Mouse (Mus musculus) activated CD4-positive, CD25-positive, alpha-beta regulatory T cell, adult 4 months (primary cell): ENCODE measurements around the gene Actl7a. TPM values are rescaled to one million over a fixed set of nuclear protein-coding genes. Genes with fewer than 3 reads are reported as not detected.

ENCODE experiments used
- ATAC-seq: one replicate; pipeline ENCODE4 v1.8.0; 2017
- polyA plus RNA-seq, 2 experiments: library from polyadenylated mRNA; unstranded; fragments of 100-300 nt; shearing (Covaris generic); gene quantifications; one replicate each; pipeline ENCODE4 v1.2.1; 2017

Actl7a gene
- polyA plus RNA-seq, 2 experiments from 2014 or later: not detected

DNA sequence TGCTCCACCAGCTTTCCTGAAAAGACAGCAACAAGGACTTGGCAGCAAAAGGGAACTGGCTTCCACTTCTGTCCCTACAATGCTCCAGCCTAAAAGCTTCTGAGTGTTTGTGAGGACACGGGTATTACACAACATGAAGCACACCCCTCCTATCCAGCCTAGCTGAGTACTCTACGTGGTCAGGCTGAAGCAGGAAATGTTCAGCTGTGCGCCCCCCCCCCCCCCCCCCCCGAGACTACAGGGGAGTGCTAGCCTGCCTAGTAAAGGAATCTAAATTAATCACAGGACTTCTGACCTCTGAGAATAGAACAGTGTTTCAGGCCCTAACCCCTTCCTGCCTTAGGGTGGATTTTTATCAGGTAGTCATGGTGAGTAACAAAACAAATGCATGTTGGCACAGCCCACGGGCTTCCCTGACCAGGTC, 24.7 kb downstream of the Actl7a start:
- no peak for ATAC-seq

DNA sequence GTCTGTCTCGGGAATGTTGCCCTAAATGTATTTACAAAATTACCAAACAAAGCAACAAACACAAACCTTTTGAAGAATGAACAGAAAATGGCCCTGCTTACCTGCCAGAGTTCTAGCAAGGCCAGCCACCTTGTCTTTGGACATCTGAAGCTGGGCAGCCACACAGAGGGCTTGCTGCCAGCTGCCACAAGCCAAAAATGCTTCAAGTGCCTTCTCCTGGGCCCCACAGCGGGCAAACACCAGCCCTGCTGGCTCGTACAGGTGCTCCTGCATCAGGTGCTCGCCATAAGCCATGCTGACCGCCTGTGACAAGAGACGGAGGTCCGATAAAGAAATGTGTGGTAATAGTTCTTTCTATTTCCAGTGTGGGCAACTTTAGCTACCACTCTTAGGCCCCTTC, 25.7 kb downstream of the Actl7a start:
- ATAC-seq: no peak

- no peak for ATAC-seq
Observed at GRCm38 (mm10) chr4:56771065-56771464, 27.9 kb downstream of the Actl7a start.

- ATAC-seq: no peak
Observed at GRCm38 (mm10) chr4:56791373-56791772, 48.2 kb downstream of the Actl7a start.

Other genes starting within 250 kb of the Actl7a start
- not detected for gene Gm26657, start 3.3 kb upstream of the Actl7a start, polyA plus RNA-seq
- not detected for gene Actl7b, start 2.0 kb upstream of the Actl7a start, polyA plus RNA-seq
- gene Elp1, start 58.9 kb downstream of the Actl7a start, polyA plus RNA-seq: 10 to 100 TPM; 19.3 to 20.3 TPM
- 10 to 100 TPM; 13.3 to 18.0 TPM for gene Fam206a, start 58.9 kb downstream of the Actl7a start, polyA plus RNA-seq
- 1 to 10 TPM; 2.0 to 2.2 TPM for gene Ctnnal1, start 121.8 kb downstream of the Actl7a start, polyA plus RNA-seq
- gene Tmem245, start 204.0 kb downstream of the Actl7a start, polyA plus RNA-seq: 1 to 10 TPM; 5.1 to 5.7 TPM
- under 1 TPM in 1 of 2 experiments, not detected in 1; 0.16 TPM for gene Frrs1l, start 247.0 kb downstream of the Actl7a start, polyA plus RNA-seq